Mouse (Mus musculus) forebrain, embryonic 12.5 days (tissue): Measurements from ENCODE around the gene Rabgap1l. TPM values are rescaled to one million over a fixed set of nuclear protein-coding genes. Genes with fewer than 3 reads are reported as not detected.
"Not testable (repeated sequence)": the region's sequence is repeated elsewhere in the genome, so short reads cannot be mapped to it uniquely, and the experiment has no call there.

Experiments used
- ATAC-seq: fragments of 200-750 bp; cut with Nextera tagmentation; 2 replicates; pipeline ENCODE4 v1.8.0; 2017; ENCODE audit warnings: moderate TSS enrichment; ENCODE audit not compliant: low FRiP score
- H3K27ac ChIP-seq: fragments of 300-500 bp; sonication (generic); 2 replicates; pipeline ENCODE4 v1.5.1; 2016; ENCODE audit warnings: mild to moderate bottlenecking
- H3K27me3 ChIP-seq: fragments of 300-500 bp; sonication (generic); 2 replicates; pipeline ENCODE4 v1.6.1; 2016; ENCODE audit warnings: mild to moderate bottlenecking
- H3K36me3 ChIP-seq: fragments of 300-500 bp; sonication (generic); replicated peaks from 2 replicates; pipeline ENCODE4 v1.6.1; 2016; ENCODE audit warnings: mild to moderate bottlenecking
- H3K4me1 ChIP-seq: fragments of 300-500 bp; sonication (generic); 2 replicates; pipeline ENCODE4 v1.6.1; 2016
- H3K4me2 ChIP-seq: fragments of 300-500 bp; sonication (generic); 2 replicates; pipeline ENCODE4 v1.6.1; 2016; ENCODE audit warnings: mild to moderate bottlenecking, moderate library complexity
- H3K4me3 ChIP-seq: fragments of 300-500 bp; sonication (generic); replicated peaks from 2 replicates; pipeline ENCODE4 v1.5.1; 2016; ENCODE audit warnings: mild to moderate bottlenecking
- H3K9ac ChIP-seq: fragments of 300-500 bp; sonication (generic); 2 replicates; pipeline ENCODE4 v1.6.1; 2016; ENCODE audit warnings: mild to moderate bottlenecking
- H3K9me3 ChIP-seq: fragments of 300-500 bp; sonication (generic); 2 replicates; pipeline ENCODE4 v1.6.1; 2016
- WGBS: fragments of 180-500 bp; shearing (Covaris S2); methylation state at CpG from one replicate; pipeline ENCODE4 v1.1.7; 2016; 5-methylcytosine and 5-hydroxymethylcytosine counted together
- polyA plus RNA-seq: library from polyadenylated mRNA; unstranded; fragments of >200 nt; fragmentation: Nextera tagmentation; extraction: Ambion mirVana; gene quantifications from 2 replicates; pipeline ENCODE4 v1.2.1, GENCODE M21; 2016

Rabgap1l gene
- polyA plus RNA-seq, 1 experiment from 2014 or later = 19.6 TPM

GRCm38 (mm10) chr1:160438820-160439219 lies 354.2 kb downstream of the Rabgap1l start:
- no peak overlapping the region for H3K4me3 ChIP-seq
- no peak overlapping the region for H3K27ac ChIP-seq
- H3K27me3 ChIP-seq = no peaks in the 10 kb centered on the region
- H3K9ac ChIP-seq = no peak overlapping the region
- WGBS = 45% methylated on average over 4 of the region's 4 CpGs
- ATAC-seq = 0 out of 2 replicates have a peak, but pooled peaks have one; percentile 41
- H3K36me3 ChIP-seq = no peaks in the 10 kb centered on the region
- no peak overlapping the region for H3K4me2 ChIP-seq
- no peaks in the 10 kb centered on the region for H3K9me3 ChIP-seq
- no peaks in the 10 kb centered on the region for H3K4me1 ChIP-seq

GRCm38 (mm10) chr1:160417196-160417854 lies 375.7 kb downstream of the Rabgap1l start:
- H3K27me3 ChIP-seq = no peaks in the 10 kb centered on the region
- H3K27ac ChIP-seq = no peak overlapping the region
- no peaks in the 10 kb centered on the region for H3K4me1 ChIP-seq
- no peaks in the 10 kb centered on the region for H3K9me3 ChIP-seq
- no peak overlapping the region for H3K4me3 ChIP-seq
- H3K36me3 ChIP-seq = no peaks in the 10 kb centered on the region
- no peak for ATAC-seq
- no peak overlapping the region for H3K4me2 ChIP-seq
- 73% methylated on average over 5 of the region's 5 CpGs for WGBS
- H3K9ac ChIP-seq = no peak overlapping the region

- ATAC-seq = no peak; the same call in 1 of the 2 replicates
- no peaks in the 10 kb centered on the region for H3K27me3 ChIP-seq
- no peaks in the 10 kb centered on the region for H3K36me3 ChIP-seq
- no peak overlapping the region for H3K27ac ChIP-seq
- H3K4me3 ChIP-seq = no peak overlapping the region
- H3K4me1 ChIP-seq = no peaks in the 10 kb centered on the region
- H3K9ac ChIP-seq = no peak overlapping the region
- H3K4me2 ChIP-seq = no peak overlapping the region
- 45% methylated on average over 5 of the region's 5 CpGs for WGBS
- H3K9me3 ChIP-seq = no peaks in the 10 kb centered on the region
These were observed 382.2 kb downstream of the Rabgap1l start for GRCm38 (mm10) chr1:160410822-160411221.

- WGBS = 95% methylated on average over 4 of the region's 4 CpGs
- H3K9me3 ChIP-seq, H3K27me3 ChIP-seq, H3K9ac ChIP-seq, H3K36me3 ChIP-seq, ATAC-seq, H3K4me2 ChIP-seq, H3K4me1 ChIP-seq, H3K27ac ChIP-seq, H3K4me3 ChIP-seq: not testable (repeated sequence)
These were observed 383.3 kb downstream of the Rabgap1l start for GRCm38 (mm10) chr1:160409689-160410088.

GRCm38 (mm10) chr1:160409123-160409522 lies 383.9 kb downstream of the Rabgap1l start:
- no peak overlapping the region for H3K4me3 ChIP-seq
- no peaks in the 10 kb centered on the region for H3K36me3 ChIP-seq
- no peak overlapping the region for H3K9ac ChIP-seq
- WGBS = 71% methylated on average over 1 of the region's 1 CpGs
- no peaks in the 10 kb centered on the region for H3K27me3 ChIP-seq
- no peak overlapping the region for H3K4me2 ChIP-seq
- H3K27ac ChIP-seq = no peak overlapping the region
- ATAC-seq = no peak
- no peaks in the 10 kb centered on the region for H3K9me3 ChIP-seq
- no peaks in the 10 kb centered on the region for H3K4me1 ChIP-seq

- no peaks in the 10 kb centered on the region for H3K36me3 ChIP-seq
- H3K9ac ChIP-seq = no peak overlapping the region
- WGBS = 79% methylated on average over 4 of the region's 4 CpGs
- no peaks in the 10 kb centered on the region for H3K27me3 ChIP-seq
- H3K4me1 ChIP-seq = no peaks in the 10 kb centered on the region
- no peak for ATAC-seq
- H3K9me3 ChIP-seq = no peaks in the 10 kb centered on the region
- H3K27ac ChIP-seq = no peak overlapping the region
- H3K4me3 ChIP-seq = no peak overlapping the region
- no peak overlapping the region for H3K4me2 ChIP-seq
These were observed 384.6 kb downstream of the Rabgap1l start for GRCm38 (mm10) chr1:160408302-160408897.

GRCm38 (mm10) chr1:160399428-160399827 lies 393.6 kb downstream of the Rabgap1l start:
- Histone ChIP-seq H3K36me3 (no peaks in the 10 kb centered on the region), H3K9ac (no peak overlapping the region), H3K9me3 (no peaks in the 10 kb centered on the region), H3K27ac (no peak overlapping the region), H3K4me3 (no peak overlapping the region), H3K27me3 (no peaks in the 10 kb centered on the region), H3K4me2 (no peak overlapping the region), H3K4me1 (no peaks in the 10 kb centered on the region)
- no peak for ATAC-seq

GRCm38 (mm10) chr1:160397037-160397436 lies 396.0 kb downstream of the Rabgap1l start:
- Histone ChIP-seq H3K4me1 (no peaks in the 10 kb centered on the region), H3K9me3 (no peaks in the 10 kb centered on the region), H3K27me3 (no peaks in the 10 kb centered on the region), H3K9ac (no peak overlapping the region), H3K4me2 (no peak overlapping the region), H3K4me3 (no peak overlapping the region), H3K36me3 (no peaks in the 10 kb centered on the region), H3K27ac (no peak overlapping the region)
- 70% methylated on average over 2 of the region's 2 CpGs for WGBS
- ATAC-seq = no peak

GRCm38 (mm10) chr1:160387446-160387845 lies 405.6 kb downstream of the Rabgap1l start:
- H3K9me3 ChIP-seq = no peaks in the 10 kb centered on the region
- H3K9ac ChIP-seq = no peak overlapping the region
- H3K4me3 ChIP-seq = no peak overlapping the region
- no peak overlapping the region for H3K27ac ChIP-seq
- H3K4me2 ChIP-seq = no peak overlapping the region
- H3K36me3 ChIP-seq = no peaks in the 10 kb centered on the region
- H3K27me3 ChIP-seq = no peaks in the 10 kb centered on the region
- no peaks in the 10 kb centered on the region for H3K4me1 ChIP-seq
- ATAC-seq = no peak
- 68% methylated on average over 2 of the region's 2 CpGs for WGBS

GRCm38 (mm10) chr1:160378367-160378766 lies 414.6 kb downstream of the Rabgap1l start:
- H3K27me3 ChIP-seq = no peaks in the 10 kb centered on the region
- no peak for ATAC-seq
- no peak overlapping the region for H3K9ac ChIP-seq
- no peak overlapping the region for H3K4me2 ChIP-seq
- no peaks in the 10 kb centered on the region for H3K36me3 ChIP-seq
- no peaks in the 10 kb centered on the region for H3K4me1 ChIP-seq
- WGBS = 90% methylated on average over 1 of the region's 1 CpGs
- no peak overlapping the region for H3K27ac ChIP-seq
- H3K4me3 ChIP-seq = no peak overlapping the region
- no peaks in the 10 kb centered on the region for H3K9me3 ChIP-seq

GRCm38 (mm10) chr1:160377337-160378336 lies 415.4 kb downstream of the Rabgap1l start:
- Histone ChIP-seq H3K9ac (no peak overlapping the region), H3K4me2 (no peak overlapping the region), H3K27me3 (no peaks in the 10 kb centered on the region), H3K9me3 (no peaks in the 10 kb centered on the region), H3K27ac (no peak overlapping the region), H3K36me3 (no peaks in the 10 kb centered on the region), H3K4me1 (no peaks in the 10 kb centered on the region), H3K4me3 (no peak overlapping the region)
- WGBS = 72% methylated on average over 10 of the region's 10 CpGs
- ATAC-seq = no peak

- Histone ChIP-seq H3K36me3 (no peaks in the 10 kb centered on the region), H3K27me3 (no peaks in the 10 kb centered on the region), H3K4me1 (no peaks in the 10 kb centered on the region), H3K27ac (no peak overlapping the region), H3K4me2 (no peak overlapping the region), H3K9me3 (no peaks in the 10 kb centered on the region), H3K9ac (no peak overlapping the region), H3K4me3 (no peak overlapping the region)
- no peak for ATAC-seq
These were observed 418.5 kb downstream of the Rabgap1l start for GRCm38 (mm10) chr1:160374490-160374889.
